In genomic region chr14:54234231-54235040, GRCm38 (mm10) we compare ENCODE assay signal across 12 mouse cellular contexts. TPM values are rescaled to one million over a fixed set of nuclear protein-coding genes. Genes with fewer than 3 reads are reported as not detected.
DNase-seq lines count a peak whose midpoint lies in the region; ATAC-seq and TF ChIP-seq lines count a peak whose summit lies in the region.
"Had no signal": no experiment of that assay in that cellular context is flagged by ENCODE, and none has a peak within 500 bp of the region (broad histone marks: within the 10 kb centered on the region; RNA-seq: fewer than 3 reads in every experiment).

No protein-coding gene starts in this region.

- ATAC-seq in forebrain, embryonic 11.5 days (replicated peaks; ENCODE audit: low FRiP score), result no peak
- no peak for ATAC-seq in liver, embryonic 13.5 days (ENCODE audit: low read depth)
- ATAC-seq in liver, embryonic 11.5 days (replicated peaks; ENCODE audit: low FRiP score), result no peak
- no peak for ATAC-seq in limb, embryonic 12.5 days (ENCODE audit: insufficient number of reproducible peaks, insufficient read depth, low FRiP score, low TSS enrichment, low read depth)

- peaks cover 37% of the 10 kb centered on the region for H3K4me1 ChIP-seq in forebrain, embryonic 10.5 days
- 0 out of 2 replicates have a peak, but pooled peaks cover 2% of the 10 kb centered on the region for H3K4me1 ChIP-seq in forebrain, embryonic 11.5 days (replicated peaks; ENCODE audit: control insufficient read depth, insufficient read depth, low read length)
- H3K4me1 ChIP-seq in liver, embryonic 13.5 days (replicated peaks), result peaks cover 31% of the 10 kb centered on the region
- H3K4me1 ChIP-seq in liver, embryonic 11.5 days (replicated peaks; ENCODE audit: control insufficient read depth, insufficient read depth, low read length), result peaks cover 22% of the 10 kb centered on the region
- H3K4me1 ChIP-seq in E14TG2a.4 (replicated peaks; ENCODE audit: low read depth, low read length), result peaks cover 78% of the 10 kb centered on the region
- peaks cover 19% of the 10 kb centered on the region for H3K4me1 ChIP-seq in limb, embryonic 12.5 days (replicated peaks)

- peaks cover 35% of the 10 kb centered on the region for H3K36me3 ChIP-seq in forebrain, embryonic 10.5 days (replicated peaks)
- H3K36me3 ChIP-seq in forebrain, embryonic 11.5 days (ENCODE audit: control insufficient read depth, insufficient read depth, low read length), result no peaks in the 10 kb centered on the region; the same call in 1 of the 2 replicates
- peaks cover 30% of the 10 kb centered on the region for H3K36me3 ChIP-seq in liver, embryonic 13.5 days
- peaks cover 13% of the 10 kb centered on the region; the same call in 1 of the 2 replicates for H3K36me3 ChIP-seq in liver, embryonic 11.5 days (ENCODE audit: control insufficient read depth, insufficient read depth, low read length)
- H3K36me3 ChIP-seq in E14TG2a.4 (ENCODE audit: insufficient read depth, low read length), result peaks cover 37% of the 10 kb centered on the region
- peaks cover 29% of the 10 kb centered on the region for H3K36me3 ChIP-seq in limb, embryonic 12.5 days

- H3K4me2 ChIP-seq in forebrain, embryonic 11.5 days (ENCODE audit: low read depth, low read length, severe bottlenecking), result no peak overlapping the region
- H3K4me2 ChIP-seq in liver, embryonic 13.5 days, result no peak overlapping the region
- H3K4me2 ChIP-seq in liver, embryonic 11.5 days, result no peak overlapping the region
- H3K4me2 ChIP-seq in limb, embryonic 12.5 days, result no peak overlapping the region

- peaks cover 1% of the 10 kb centered on the region for H3K27me3 ChIP-seq in forebrain, embryonic 10.5 days (ENCODE audit: poor library complexity, severe bottlenecking)
- no peaks in the 10 kb centered on the region for H3K27me3 ChIP-seq in forebrain, embryonic 11.5 days (ENCODE audit: control insufficient read depth, insufficient read depth, low read length)
- H3K27me3 ChIP-seq in liver, embryonic 13.5 days, result peaks cover under 1% of the 10 kb centered on the region; the same call in 1 of the 2 replicates
- H3K27me3 ChIP-seq in liver, embryonic 11.5 days (replicated peaks; ENCODE audit: control insufficient read depth, insufficient read depth, low read length), result no peaks in the 10 kb centered on the region
- no peaks in the 10 kb centered on the region for H3K27me3 ChIP-seq in E14TG2a.4 (ENCODE audit: insufficient read depth, low read length)
- H3K27me3 ChIP-seq in limb, embryonic 12.5 days, result no peaks in the 10 kb centered on the region

- H3K4me3 ChIP-seq in forebrain, embryonic 10.5 days, result no peak overlapping the region
- no peak overlapping the region for H3K4me3 ChIP-seq in forebrain, embryonic 11.5 days (ENCODE audit: low read depth, low read length)
- no peak overlapping the region for H3K4me3 ChIP-seq in liver, embryonic 13.5 days (replicated peaks)
- H3K4me3 ChIP-seq in liver, embryonic 11.5 days (ENCODE audit: low read depth, low read length), result no peak overlapping the region
- H3K4me3 ChIP-seq in E14TG2a.4 (replicated peaks; ENCODE audit: low read length), result peak overlapping the region; percentile 56
- H3K4me3 ChIP-seq in limb, embryonic 12.5 days (replicated peaks), result no peak overlapping the region

- H3K27ac ChIP-seq in forebrain, embryonic 10.5 days, result peak overlapping the region; percentile 27; the same call in 1 of the 2 replicates
- H3K27ac ChIP-seq in forebrain, embryonic 11.5 days (ENCODE audit: low read depth, low read length), result no peak overlapping the region
- peak overlapping the region; percentile 48; the same call in 1 of the 2 replicates for H3K27ac ChIP-seq in liver, embryonic 13.5 days
- H3K27ac ChIP-seq in liver, embryonic 11.5 days (ENCODE audit: low read depth, low read length), result no peak overlapping the region
- H3K27ac ChIP-seq in limb, embryonic 12.5 days, result peak overlapping the region; percentile 54

- H3K9me3 ChIP-seq in forebrain, embryonic 10.5 days, result no peaks in the 10 kb centered on the region
- no peaks in the 10 kb centered on the region for H3K9me3 ChIP-seq in forebrain, embryonic 11.5 days (ENCODE audit: control insufficient read depth, low read length)
- no peaks in the 10 kb centered on the region for H3K9me3 ChIP-seq in liver, embryonic 13.5 days (replicated peaks)
- H3K9me3 ChIP-seq in liver, embryonic 11.5 days (ENCODE audit: control insufficient read depth, low read length), result no peaks in the 10 kb centered on the region
- no peaks in the 10 kb centered on the region for H3K9me3 ChIP-seq in E14TG2a.4 (ENCODE audit: low read length)
- no peaks in the 10 kb centered on the region for H3K9me3 ChIP-seq in limb, embryonic 12.5 days

- H3K9ac ChIP-seq in forebrain, embryonic 11.5 days (ENCODE audit: low read length), result no peak overlapping the region
- H3K9ac ChIP-seq in liver, embryonic 13.5 days, result no peak overlapping the region
- H3K9ac ChIP-seq in liver, embryonic 11.5 days (ENCODE audit: low read depth, low read length), result no peak overlapping the region
- H3K9ac ChIP-seq in limb, embryonic 12.5 days (replicated peaks), result 0 out of 2 replicates have a peak overlapping the region, but pooled peaks have one; percentile 27

- WGBS in forebrain, embryonic 10.5 days, result 85% methylated on average over 20 of the region's 20 CpGs
- WGBS in forebrain, embryonic 11.5 days, result 84% methylated on average over 20 of the region's 20 CpGs
- 81% methylated on average over 20 of the region's 20 CpGs for WGBS in liver, embryonic 13.5 days (ENCODE audit: insufficient replicate concordance)
- whole genome bisulfite sequencing in liver, embryonic 11.5 days, result 86% methylated on average over 20 of the region's 20 CpGs
- 81% methylated on average over 20 of the region's 20 CpGs for WGBS in limb, embryonic 12.5 days

- TF ChIP-seq CTCF in E14TG2a.4 (conservative IDR thresholded peaks at IDR 0.05; ENCODE audit: low read length), result no peak

- no peak for DNase-seq in forebrain, embryonic 10.5 days (ENCODE audit: extremely low spot score, low spot score)
- no peak for DNase-seq in forebrain, embryonic 11.5 days (ENCODE audit: low spot score)
- no peak for DNase-seq in liver, embryonic 13.5 days
- no peak for DNase-seq in liver, embryonic 11.5 days (ENCODE audit: low spot score)
- no peak for DNase-seq in cerebellum, postnatal 10 days
- no peak for DNase-seq in layer of hippocampus, postnatal 36 days
- DNase-seq: kidney, postnatal 14 days; right cerebral cortex, postnatal 14 days had no signal

RNA-seq across cellular contexts. Expression of gene Dad1, which starts 19.5 kb away (rescaled TPM):
- polyA plus RNA-seq in forebrain, embryonic 10.5 days (2016; fragmentation: Nextera tagmentation; extraction: Ambion mirVana), result 247 and 249 TPM in 2 replicates
- 233 and 240 TPM in 2 replicates for polyA plus RNA-seq in forebrain, embryonic 11.5 days (2014; fragmentation: Nextera tagmentation; extraction: Ambion mirVana)
- 229 and 243 TPM in 2 replicates for polyA plus RNA-seq in liver, embryonic 13.5 days (2015; fragmentation: Nextera tagmentation; extraction: Ambion mirVana)
- 309 and 312 TPM in 2 replicates for polyA plus RNA-seq in liver, embryonic 11.5 days (2014; fragmentation: Nextera tagmentation; extraction: Ambion mirVana)
- 240 and 247 TPM in 2 replicates for polyA plus RNA-seq in limb, embryonic 12.5 days (2016; fragmentation: Nextera tagmentation; extraction: Ambion mirVana)
- total RNA-seq in layer of hippocampus, postnatal 36 days (2021), result 100 to 1,000 TPM; 123 to 131 TPM

RNA-seq across cellular contexts. Expression of gene Abhd4, which starts 19.6 kb away (rescaled TPM):
- polyA plus RNA-seq in forebrain, embryonic 10.5 days (2016; fragmentation: Nextera tagmentation; extraction: Ambion mirVana), result 42.5 and 44.0 TPM in 2 replicates
- polyA plus RNA-seq in forebrain, embryonic 11.5 days (2014; fragmentation: Nextera tagmentation; extraction: Ambion mirVana), result 50.9 and 53.5 TPM in 2 replicates
- polyA plus RNA-seq in liver, embryonic 13.5 days (2015; fragmentation: Nextera tagmentation; extraction: Ambion mirVana), result 17.9 and 18.4 TPM in 2 replicates
- polyA plus RNA-seq in liver, embryonic 11.5 days (2014; fragmentation: Nextera tagmentation; extraction: Ambion mirVana), result 27.6 and 28.2 TPM in 2 replicates
- 37.6 and 42.5 TPM in 2 replicates for polyA plus RNA-seq in limb, embryonic 12.5 days (2016; fragmentation: Nextera tagmentation; extraction: Ambion mirVana)
- 10 to 100 TPM; 55.7 to 56.6 TPM for total RNA-seq in layer of hippocampus, postnatal 36 days (2021)

RNA-seq across cellular contexts. Expression of gene Olfr49, which starts 50.3 kb away (rescaled TPM):
- not detected in 2 replicates for polyA plus RNA-seq in forebrain, embryonic 10.5 days (2016; fragmentation: Nextera tagmentation; extraction: Ambion mirVana)
- not detected in 2 replicates for polyA plus RNA-seq in forebrain, embryonic 11.5 days (2014; fragmentation: Nextera tagmentation; extraction: Ambion mirVana)
- polyA plus RNA-seq in liver, embryonic 13.5 days (2015; fragmentation: Nextera tagmentation; extraction: Ambion mirVana), result not detected in 2 replicates
- not detected in 2 replicates for polyA plus RNA-seq in liver, embryonic 11.5 days (2014; fragmentation: Nextera tagmentation; extraction: Ambion mirVana)
- not detected in 2 replicates for polyA plus RNA-seq in limb, embryonic 12.5 days (2016; fragmentation: Nextera tagmentation; extraction: Ambion mirVana)
- total RNA-seq in layer of hippocampus, postnatal 36 days (2021), result not detected
- total RNA-seq: left cerebral cortex, postnatal 36 days had no signal
- polyA plus RNA-seq: frontal cortex, adult 2 months had no signal

Comparison
In these comparisons a context has a peak if more than half of its experiments do, and no peak if none do; other contexts are left out.
1. H3K27ac ChIP-seq: peak in forebrain, embryonic 10.5 days (single experiment), liver, embryonic 13.5 days (single experiment) and limb, embryonic 12.5 days (single experiment); none in forebrain, embryonic 11.5 days (single experiment) and liver, embryonic 11.5 days (single experiment).